ENCODE assay signal across 16 mouse cellular contexts in the genomic region with DNA sequence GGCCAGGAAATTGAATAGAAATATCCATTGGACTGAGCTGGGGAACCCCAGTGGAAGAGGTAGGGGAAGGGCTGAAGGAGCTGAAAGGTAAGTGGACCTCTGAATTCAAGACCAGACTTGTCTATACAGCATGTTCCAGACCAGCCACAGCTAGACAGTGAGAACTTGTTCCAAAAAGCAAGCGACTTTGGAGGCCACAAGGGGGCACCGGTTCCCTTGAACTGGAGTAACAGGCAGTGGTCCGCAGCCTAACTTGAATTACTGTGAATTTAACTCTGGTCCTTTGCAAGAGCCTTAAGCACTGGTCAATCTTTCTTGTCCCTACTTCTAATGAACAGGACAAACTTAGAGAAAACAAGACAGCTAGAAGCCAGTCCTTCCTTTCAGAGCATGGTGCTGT. TPM values are rescaled to one million over a fixed set of nuclear protein-coding genes. Genes with fewer than 3 reads are reported as not detected.
DNase-seq lines count a peak whose midpoint lies in the region; ATAC-seq and TF ChIP-seq lines count a peak whose summit lies in the region.
"Had no signal": no experiment of that assay in that cellular context is flagged by ENCODE, and none has a peak within 500 bp of the region (broad histone marks: within the 10 kb centered on the region; RNA-seq: fewer than 3 reads in every experiment).

No protein-coding gene starts in this region.

- H3K9me3 ChIP-seq in midbrain, postnatal 0 days (ENCODE audit: low read length): no peaks in the 10 kb centered on the region
- no peaks in the 10 kb centered on the region for H3K9me3 ChIP-seq in midbrain, embryonic 13.5 days
- H3K9me3 ChIP-seq: forebrain, embryonic 13.5 days had no signal

- TF ChIP-seq POLR2A in kidney, adult 2 months (IDR thresholded peaks at IDR 0.05; ENCODE audit: low read depth, low read length): no peak

- no peak; the same call in 1 of the 2 replicates for TF ChIP-seq CTCF in kidney, adult 2 months (conservative IDR thresholded peaks at IDR 0.05; ENCODE audit: insufficient read depth, insufficient read length, low read depth, low read length)
- 0 out of 2 replicates have a peak, but pooled peaks have one; percentile 5 for TF ChIP-seq CTCF in midbrain, postnatal 0 days (IDR thresholded peaks at IDR 0.05)

- H3K27ac ChIP-seq in kidney, adult 2 months (ENCODE audit: insufficient read depth, low read depth, low read length): no peak overlapping the region
- H3K27ac ChIP-seq in midbrain, postnatal 0 days (ENCODE audit: low read depth, low read length): no peak overlapping the region
- H3K27ac ChIP-seq in midbrain, embryonic 13.5 days: no peak overlapping the region
- H3K27ac ChIP-seq: forebrain, embryonic 13.5 days; hindbrain, embryonic 13.5 days; midbrain, embryonic 10.5 days had no signal

- ATAC-seq in midbrain, postnatal 0 days (ENCODE audit: low FRiP score): no peak
- ATAC-seq in midbrain, embryonic 13.5 days: no peak
- ATAC-seq: forebrain, embryonic 13.5 days had no signal

- WGBS in kidney, adult 2 months: 56% methylated on average over 3 of the region's 3 CpGs
- WGBS in midbrain, postnatal 0 days: 64% methylated on average over 3 of the region's 3 CpGs
- 55% methylated on average over 3 of the region's 3 CpGs for WGBS in midbrain, embryonic 13.5 days

- H3K9ac ChIP-seq in midbrain, postnatal 0 days (replicated peaks; ENCODE audit: low read length, poor library complexity, severe bottlenecking): no peak overlapping the region
- H3K9ac ChIP-seq in midbrain, embryonic 13.5 days (replicated peaks): no peak overlapping the region
- H3K9ac ChIP-seq: forebrain, embryonic 13.5 days; hindbrain, embryonic 13.5 days had no signal

- H3K4me3 ChIP-seq in kidney, adult 2 months (ENCODE audit: insufficient read depth, low read depth, low read length): no peak overlapping the region
- H3K4me3 ChIP-seq in midbrain, postnatal 0 days (ENCODE audit: low read depth, low read length): no peak overlapping the region
- H3K4me3 ChIP-seq in midbrain, embryonic 13.5 days (replicated peaks): no peak overlapping the region
- H3K4me3 ChIP-seq: forebrain, embryonic 13.5 days; hindbrain, embryonic 13.5 days; midbrain, embryonic 10.5 days had no signal

- no peaks in the 10 kb centered on the region for H3K27me3 ChIP-seq in kidney, adult 2 months (replicated peaks; ENCODE audit: control insufficient read depth, insufficient read depth, low read length)
- no peaks in the 10 kb centered on the region for H3K27me3 ChIP-seq in midbrain, postnatal 0 days (ENCODE audit: insufficient read depth, low read length)
- no peaks in the 10 kb centered on the region for H3K27me3 ChIP-seq in midbrain, embryonic 13.5 days
- H3K27me3 ChIP-seq: forebrain, embryonic 13.5 days; hindbrain, embryonic 13.5 days had no signal

- H3K4me1 ChIP-seq in kidney, adult 2 months (ENCODE audit: control insufficient read depth, insufficient read depth, low read length): no peaks in the 10 kb centered on the region
- H3K4me1 ChIP-seq in midbrain, postnatal 0 days (ENCODE audit: insufficient read depth, low read length): no peaks in the 10 kb centered on the region
- H3K4me1 ChIP-seq in midbrain, embryonic 13.5 days (replicated peaks): no peaks in the 10 kb centered on the region
- H3K4me1 ChIP-seq: forebrain, embryonic 13.5 days; hindbrain, embryonic 13.5 days; midbrain, embryonic 10.5 days had no signal

- no peaks in the 10 kb centered on the region for H3K36me3 ChIP-seq in kidney, adult 2 months (ENCODE audit: control insufficient read depth, insufficient read depth, low read length)
- no peaks in the 10 kb centered on the region for H3K36me3 ChIP-seq in midbrain, postnatal 0 days (ENCODE audit: insufficient read depth, low read length)
- no peaks in the 10 kb centered on the region for H3K36me3 ChIP-seq in midbrain, embryonic 13.5 days
- H3K36me3 ChIP-seq: hindbrain, embryonic 13.5 days; midbrain, embryonic 10.5 days had no signal

- peak; percentile 15 for DNase-seq in adrenal gland, postnatal 10 days
- DNase-seq in adrenal gland, adult 8-10 months: no peak
- DNase-seq in kidney, adult 2 months: peak; percentile 13
- no peak for DNase-seq in kidney, adult 11 months
- no peak for DNase-seq in midbrain, postnatal 0 days (ENCODE audit: low spot score)
- DNase-seq in lung, postnatal 36 days: peak; percentile 27
- DNase-seq in cerebellum, postnatal 4 days (ENCODE audit: low spot score in 2 of 2): no peak
- DNase-seq: layer of hippocampus, adult 9-11 months; liver; thymus, postnatal 14 days had no signal

- no peak overlapping the region for H3K4me2 ChIP-seq in midbrain, postnatal 0 days (ENCODE audit: low read depth, low read length, poor library complexity, severe bottlenecking)
- H3K4me2 ChIP-seq in midbrain, embryonic 13.5 days (replicated peaks): no peak overlapping the region
- H3K4me2 ChIP-seq: forebrain, embryonic 13.5 days; hindbrain, embryonic 13.5 days had no signal

RNA-seq across cellular contexts. Expression of gene Triml2, which starts 2.1 kb away (rescaled TPM):
- total RNA-seq in adrenal gland, postnatal 10 days (2021): not detected
- total RNA-seq in adrenal gland, adult 8-10 months (2022): not detected
- polyA plus RNA-seq in kidney, adult 2 months (2012; rRNA removed): not detected in 2 replicates
- total RNA-seq in midbrain, postnatal 0 days (2014; rRNA removed): not detected in 2 replicates
- 0.11 and 0.12 TPM in 2 replicates for polyA plus RNA-seq in midbrain, postnatal 0 days (2015; fragmentation: Nextera tagmentation; extraction: Ambion mirVana)
- polyA plus RNA-seq in midbrain, embryonic 13.5 days (2015; fragmentation: Nextera tagmentation; extraction: Ambion mirVana): 0.07 TPM in 1 of 2 replicates, not detected in the other
- total RNA-seq: heart, adult 8-10 months; neutrophil, adult 5-6 weeks had no signal
- polyA plus RNA-seq: forebrain, embryonic 13.5 days; hindbrain, embryonic 13.5 days; midbrain, embryonic 10.5 days had no signal

RNA-seq across cellular contexts. Expression of gene Triml1, which starts 37.0 kb away (rescaled TPM):
- total RNA-seq in adrenal gland, postnatal 10 days (2021): not detected
- not detected for total RNA-seq in adrenal gland, adult 8-10 months (2022)
- polyA plus RNA-seq in kidney, adult 2 months (2012; rRNA removed): not detected in 2 replicates
- not detected in 2 replicates for total RNA-seq in midbrain, postnatal 0 days (2014; rRNA removed)
- polyA plus RNA-seq in midbrain, postnatal 0 days (2015; fragmentation: Nextera tagmentation; extraction: Ambion mirVana): not detected in 2 replicates
- not detected in 2 replicates for polyA plus RNA-seq in midbrain, embryonic 13.5 days (2015; fragmentation: Nextera tagmentation; extraction: Ambion mirVana)
- total RNA-seq: heart, adult 8-10 months; neutrophil, adult 5-6 weeks had no signal
- polyA plus RNA-seq: forebrain, embryonic 13.5 days; hindbrain, embryonic 13.5 days; midbrain, embryonic 10.5 days had no signal

Comparison
In these comparisons a context has a peak if more than half of its experiments do, and no peak if none do; other contexts are left out.
1. DNase-seq: peak in adrenal gland, postnatal 10 days (single experiment), kidney, adult 2 months (single experiment) and lung, postnatal 36 days (single experiment); none in adrenal gland, adult 8-10 months (single experiment), kidney, adult 11 months (single experiment), midbrain, postnatal 0 days (single experiment) and cerebellum, postnatal 4 days (0 of 2).